Mouse (Mus musculus): ENCODE data around the gene Srprb. TPM values are rescaled to one million over a fixed set of nuclear protein-coding genes. Genes with fewer than 3 reads are reported as not detected.
"Not testable (repeated sequence)": the region's sequence is repeated elsewhere in the genome, so short reads cannot be mapped to it uniquely, and the experiment has no call there.

Gene Srprb
- total RNA-seq, 2 experiments from 2014 or later: 24.4 to 34.0 TPM

GRCm38 (mm10) chr9:103213631-103214030 lies 11.7 kb upstream of the Srprb start:
- ATAC-seq (replicated peaks; ENCODE audit: poor library complexity, severe bottlenecking): no peak

GRCm38 (mm10) chr9:103212654-103213420 lies 10.9 kb upstream of the Srprb start:
- ATAC-seq (replicated peaks; ENCODE audit: poor library complexity, severe bottlenecking): no peak

- ATAC-seq (replicated peaks; ENCODE audit: poor library complexity, severe bottlenecking): no peak
Observed at GRCm38 (mm10) chr9:103208802-103209423, 7.0 kb upstream of the Srprb start.

DNA sequence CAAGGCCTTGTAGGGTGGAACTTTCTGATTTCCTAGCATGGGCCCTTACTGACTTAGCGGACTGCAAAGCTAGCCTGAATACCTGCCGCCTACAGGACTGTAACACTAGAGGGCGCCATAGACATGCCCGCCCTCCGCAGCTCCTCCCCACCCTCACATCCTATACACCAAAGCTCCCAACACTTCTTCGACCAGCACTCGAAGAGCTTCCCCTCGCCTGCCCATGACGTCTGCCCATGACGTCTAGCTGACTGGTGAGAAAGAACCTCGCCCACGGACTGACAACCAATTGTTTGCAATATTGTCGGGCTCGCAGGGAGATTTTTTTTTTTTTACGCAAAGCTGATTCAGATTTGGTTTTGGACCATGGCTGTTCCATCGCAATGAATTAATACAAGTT lies 5.9 kb upstream of the Srprb start:
- peak; percentile 100 for ATAC-seq (replicated peaks; ENCODE audit: poor library complexity, severe bottlenecking)

DNA sequence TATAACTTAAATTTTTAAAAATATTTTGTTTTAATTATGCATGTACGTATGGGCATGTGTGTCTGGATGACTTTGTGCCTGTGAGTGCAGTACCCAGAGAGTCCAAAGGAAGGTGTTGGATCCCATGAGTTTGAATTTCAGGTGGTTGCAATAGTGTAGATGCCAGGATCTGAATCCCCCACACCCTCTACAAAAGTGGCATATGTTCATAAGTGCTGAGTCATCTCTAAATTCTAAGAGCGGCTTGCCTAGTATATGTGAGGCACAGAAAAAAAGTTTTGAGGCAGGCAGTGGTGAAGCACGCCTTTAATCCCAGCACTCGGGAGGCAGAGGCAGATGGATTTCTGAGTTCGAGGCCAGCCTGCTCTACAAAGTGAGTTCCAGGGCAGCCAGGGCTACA lies 3.8 kb upstream of the Srprb start:
- ATAC-seq (replicated peaks; ENCODE audit: poor library complexity, severe bottlenecking): no peak

- ATAC-seq (replicated peaks; ENCODE audit: poor library complexity, severe bottlenecking): no peak
Observed at GRCm38 (mm10) chr9:103188416-103188815, 13.5 kb downstream of the Srprb start.

DNA sequence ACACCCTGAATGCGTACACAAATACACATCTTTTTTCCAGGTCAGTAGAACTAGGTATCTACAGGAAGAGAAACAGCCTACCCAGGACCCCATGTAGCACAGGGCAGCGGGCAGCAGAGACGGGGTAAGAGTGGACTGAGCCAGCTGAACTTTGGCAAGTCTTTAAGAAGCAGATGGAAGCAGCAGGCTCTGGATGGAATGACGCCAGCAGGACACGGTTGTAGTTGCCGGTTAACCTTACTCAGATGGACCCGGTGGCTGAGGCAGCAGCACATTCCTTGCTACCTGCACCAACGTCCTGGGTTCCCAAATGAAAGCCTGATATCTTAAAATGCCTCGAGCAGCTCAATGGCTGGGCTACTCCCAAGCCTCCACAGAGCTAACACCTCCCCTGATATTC lies 15.2 kb downstream of the Srprb start:
- no peak for ATAC-seq (replicated peaks; ENCODE audit: poor library complexity, severe bottlenecking)

DNA sequence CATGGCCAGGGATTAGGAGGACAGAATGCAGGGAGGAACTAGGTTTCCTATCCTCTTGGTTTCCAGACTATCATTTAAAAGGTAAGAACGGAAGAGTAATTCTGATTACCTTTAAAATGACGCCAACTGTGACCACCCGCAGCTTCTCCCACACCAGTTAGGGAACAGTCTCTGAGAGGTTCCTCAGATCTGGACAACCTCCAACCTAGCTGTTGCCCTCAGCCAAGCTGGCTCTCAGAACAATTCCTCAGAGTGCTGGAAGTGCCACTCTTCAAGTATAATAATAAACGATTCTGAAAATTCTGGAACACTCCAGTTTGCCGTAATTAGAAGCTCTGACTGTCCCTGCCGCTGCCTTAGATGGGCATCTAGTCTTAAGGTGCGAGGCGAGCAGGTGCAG lies 16.0 kb downstream of the Srprb start:
- no peak for ATAC-seq (replicated peaks; ENCODE audit: poor library complexity, severe bottlenecking)

DNA sequence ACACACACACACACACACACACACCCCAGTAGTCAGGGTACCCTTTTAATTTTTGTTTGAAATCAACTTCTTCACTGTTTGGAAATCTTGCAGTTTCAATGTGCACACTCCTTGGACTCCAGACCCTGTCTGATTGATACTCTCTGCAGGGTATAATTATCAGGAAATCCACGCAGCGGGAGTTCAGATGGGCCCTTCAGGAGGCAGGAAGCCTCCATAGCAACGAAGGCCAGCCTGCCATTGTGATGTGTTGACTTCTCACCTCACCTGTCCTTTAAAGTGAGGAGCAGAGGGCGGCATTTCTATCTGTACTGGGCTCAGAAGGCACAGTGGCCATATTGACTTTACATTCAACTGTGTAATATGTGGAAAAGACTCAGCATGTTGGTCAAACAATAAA lies 17.1 kb downstream of the Srprb start:
- ATAC-seq (replicated peaks; ENCODE audit: poor library complexity, severe bottlenecking): no peak

GRCm38 (mm10) chr9:103181886-103182285 lies 20.1 kb downstream of the Srprb start:
- ATAC-seq (replicated peaks; ENCODE audit: poor library complexity, severe bottlenecking): no peak

DNA sequence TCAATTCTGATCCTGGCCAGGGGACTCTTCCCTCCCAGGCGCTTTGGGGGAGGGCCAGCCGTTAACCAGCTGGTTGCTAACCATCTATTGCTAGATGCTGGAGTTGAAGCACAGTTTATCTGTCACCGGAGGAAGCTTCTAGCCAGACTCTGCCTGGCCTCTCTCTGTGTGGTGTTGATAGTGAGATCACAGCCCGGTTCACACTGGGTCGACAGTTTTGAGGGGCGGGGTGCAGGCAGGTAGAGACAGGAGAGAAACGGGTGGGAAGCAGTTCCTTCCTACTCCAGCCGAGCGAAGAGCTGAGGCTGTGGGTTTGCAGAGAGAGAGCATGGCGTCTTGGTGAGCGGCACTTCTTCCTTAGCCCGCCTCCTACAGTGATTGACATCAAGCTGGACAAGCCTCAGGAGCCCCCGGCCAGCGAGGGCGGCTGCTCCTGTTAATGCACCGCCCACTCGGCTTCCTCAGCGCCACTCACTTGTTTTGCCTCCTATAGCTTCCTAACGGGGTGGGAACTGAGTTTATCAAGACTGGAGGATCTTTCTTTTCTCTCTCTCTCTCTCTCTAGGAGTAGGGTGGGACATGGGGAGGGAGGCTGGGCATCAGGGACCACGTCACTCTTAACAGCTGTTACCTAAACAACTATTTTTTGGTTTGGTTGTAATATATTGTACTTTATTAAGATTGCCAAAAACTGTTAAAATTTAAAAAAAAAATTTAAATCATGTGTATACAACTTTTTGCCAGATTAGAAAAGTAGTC lies 21.0 kb downstream of the Srprb start:
- ATAC-seq (replicated peaks; ENCODE audit: poor library complexity, severe bottlenecking): peak; percentile 93

DNA sequence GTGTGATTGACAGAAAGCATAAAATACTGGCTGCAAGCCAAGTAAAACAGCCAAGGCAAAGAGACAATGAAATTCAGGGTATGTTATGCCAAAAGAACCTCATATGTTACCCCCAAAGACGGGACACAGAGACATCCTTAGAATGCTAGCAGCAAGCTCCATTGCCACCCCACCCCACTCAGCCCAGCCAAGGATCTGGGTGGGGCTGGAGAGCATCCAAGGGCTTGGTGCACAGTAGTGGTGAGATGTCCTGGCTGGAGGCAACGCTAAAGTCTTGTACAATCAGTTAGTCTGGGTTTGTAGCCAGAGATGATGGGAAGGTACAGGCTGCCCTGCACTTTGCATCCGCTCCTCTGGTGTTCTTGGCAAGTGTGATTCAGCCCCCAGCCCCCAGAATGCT lies 21.6 kb downstream of the Srprb start:
- no peak for ATAC-seq (replicated peaks; ENCODE audit: poor library complexity, severe bottlenecking)

GRCm38 (mm10) chr9:103175692-103176091 lies 26.2 kb downstream of the Srprb start:
- ATAC-seq (replicated peaks; ENCODE audit: poor library complexity, severe bottlenecking): peak; percentile 69

DNA sequence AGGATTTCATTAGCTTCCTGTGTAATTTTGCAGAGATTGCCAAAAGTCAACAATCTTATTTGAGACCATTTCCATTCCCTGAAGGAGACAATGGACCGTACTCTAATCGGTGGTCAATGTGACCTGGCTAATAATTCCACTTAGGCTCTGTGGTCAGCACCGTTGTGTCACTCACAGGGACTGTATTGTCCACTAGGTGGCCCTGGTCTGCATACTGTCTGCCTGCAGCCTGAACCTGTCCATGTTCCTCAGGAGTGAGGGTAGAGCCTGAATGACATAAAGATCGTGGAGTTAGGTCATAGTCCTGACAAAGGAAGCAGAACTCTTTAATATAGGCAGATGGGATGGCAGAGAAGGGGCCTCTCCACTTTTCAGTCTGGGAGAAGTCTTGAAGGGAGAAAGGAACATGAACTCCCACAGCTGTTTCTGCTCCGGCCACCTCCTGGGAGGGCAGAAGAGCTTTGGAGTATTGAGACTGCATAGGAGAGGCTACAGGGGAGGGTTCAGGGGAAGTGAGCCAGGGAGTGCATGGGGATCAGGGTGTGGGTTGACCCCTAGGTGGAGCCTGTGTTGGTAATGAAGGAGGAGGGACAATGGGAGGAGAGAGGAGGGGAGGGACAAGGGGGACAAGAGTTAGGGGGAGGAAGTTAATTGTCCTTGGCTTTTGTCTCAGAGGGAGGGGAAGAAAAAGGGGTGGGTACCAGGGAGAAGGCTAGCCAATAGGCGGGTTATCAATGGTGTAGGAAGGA lies 27.0 kb downstream of the Srprb start:
- peak; percentile 81 for ATAC-seq (replicated peaks; ENCODE audit: poor library complexity, severe bottlenecking)

DNA sequence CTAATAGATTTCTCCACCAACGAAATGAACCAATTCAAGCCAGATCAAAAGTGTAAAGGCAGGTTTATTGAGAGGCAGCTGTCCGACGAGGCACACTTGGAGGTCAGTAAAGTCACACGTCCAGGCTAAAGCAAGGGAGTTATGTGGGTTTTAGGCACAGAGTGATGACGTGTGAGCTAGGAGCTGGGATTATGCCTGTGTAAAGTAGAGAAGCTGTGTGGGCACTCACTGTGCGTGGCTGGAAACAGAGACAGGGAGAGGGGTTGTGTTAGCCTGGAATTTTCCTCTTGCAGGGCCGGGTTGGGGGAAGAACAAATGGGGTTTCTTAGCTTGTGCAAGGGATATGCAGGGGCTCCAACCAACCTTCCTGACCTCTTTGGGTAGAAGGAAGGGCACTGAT lies 33.2 kb downstream of the Srprb start:
- ATAC-seq (replicated peaks; ENCODE audit: poor library complexity, severe bottlenecking): no peak

DNA sequence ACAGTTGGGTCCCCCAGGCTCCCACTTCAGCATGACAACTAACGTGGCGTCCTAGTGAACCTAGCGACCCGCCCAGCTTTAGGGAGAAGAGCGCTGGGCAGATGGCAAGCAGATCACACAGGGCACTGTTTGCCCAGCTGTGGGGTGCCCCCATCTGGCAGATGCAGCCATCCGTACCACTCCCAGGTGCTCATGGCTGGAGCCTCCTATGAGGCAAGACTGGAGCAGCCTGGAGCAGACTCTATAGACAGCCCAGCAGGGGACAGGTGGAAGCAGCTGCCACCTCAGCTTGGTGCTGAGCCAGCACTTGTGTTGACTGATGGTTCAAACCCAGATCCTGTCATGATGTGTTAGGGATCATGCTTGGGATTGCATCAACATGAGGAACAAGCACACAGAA lies 33.9 kb downstream of the Srprb start:
- peak; percentile 19; the same call in 1 of the 2 replicates for ATAC-seq (replicated peaks; ENCODE audit: poor library complexity, severe bottlenecking)

GRCm38 (mm10) chr9:103163806-103164205 lies 38.1 kb downstream of the Srprb start:
- no peak for ATAC-seq (replicated peaks; ENCODE audit: poor library complexity, severe bottlenecking)

DNA sequence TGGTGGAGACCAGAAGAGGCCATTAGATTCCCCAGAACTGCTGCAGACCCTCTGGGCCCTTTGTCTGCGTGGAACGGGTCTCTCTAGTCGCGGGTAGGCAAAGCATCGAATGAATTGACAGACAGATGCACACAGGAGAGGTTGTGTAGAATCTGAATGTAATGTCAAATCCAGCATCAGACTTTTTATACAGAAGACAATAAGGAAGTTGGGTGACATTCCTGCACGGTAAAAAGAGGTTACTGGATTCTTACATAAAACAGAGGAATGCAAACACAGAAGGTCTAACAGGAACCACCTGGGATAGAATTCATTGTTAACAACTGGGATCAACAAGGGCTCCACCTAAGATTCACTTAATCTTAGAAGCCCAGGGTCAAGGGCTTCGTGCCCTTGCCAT lies 46.8 kb downstream of the Srprb start:
- not testable (repeated sequence) for ATAC-seq (replicated peaks; ENCODE audit: poor library complexity, severe bottlenecking)

- no peak for ATAC-seq (replicated peaks; ENCODE audit: poor library complexity, severe bottlenecking)
Observed at GRCm38 (mm10) chr9:103154568-103154967, 47.4 kb downstream of the Srprb start.

DNA sequence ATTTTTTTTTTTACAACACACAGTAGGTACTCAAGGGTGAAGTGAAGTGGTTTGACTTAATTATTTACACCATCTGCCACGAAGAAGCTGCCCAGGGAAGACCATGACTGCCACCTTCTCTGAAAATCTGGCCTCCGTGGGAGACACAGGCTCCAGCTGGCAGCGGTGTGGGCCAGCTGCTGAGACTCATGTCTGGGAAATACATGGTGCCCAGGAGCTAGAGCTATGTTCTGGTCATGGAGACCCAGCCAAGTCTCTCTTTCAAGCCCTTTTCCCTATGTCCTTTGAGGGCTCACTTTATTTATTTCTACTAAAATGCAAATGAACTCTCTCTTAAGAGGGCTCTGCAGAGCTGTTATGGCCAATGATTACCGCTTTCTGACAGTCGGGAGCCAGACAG lies 48.7 kb downstream of the Srprb start:
- no peak for ATAC-seq (replicated peaks; ENCODE audit: poor library complexity, severe bottlenecking)

Measured in granulocyte monocyte progenitor cell, adult 5-6 weeks (primary cell).